Mouse (Mus musculus): Measurements from ENCODE around the gene Sun2.
A peak's percentile ranks its signal among the peaks of the same experiment; 100 is the strongest.

The Sun2 gene

DNA sequence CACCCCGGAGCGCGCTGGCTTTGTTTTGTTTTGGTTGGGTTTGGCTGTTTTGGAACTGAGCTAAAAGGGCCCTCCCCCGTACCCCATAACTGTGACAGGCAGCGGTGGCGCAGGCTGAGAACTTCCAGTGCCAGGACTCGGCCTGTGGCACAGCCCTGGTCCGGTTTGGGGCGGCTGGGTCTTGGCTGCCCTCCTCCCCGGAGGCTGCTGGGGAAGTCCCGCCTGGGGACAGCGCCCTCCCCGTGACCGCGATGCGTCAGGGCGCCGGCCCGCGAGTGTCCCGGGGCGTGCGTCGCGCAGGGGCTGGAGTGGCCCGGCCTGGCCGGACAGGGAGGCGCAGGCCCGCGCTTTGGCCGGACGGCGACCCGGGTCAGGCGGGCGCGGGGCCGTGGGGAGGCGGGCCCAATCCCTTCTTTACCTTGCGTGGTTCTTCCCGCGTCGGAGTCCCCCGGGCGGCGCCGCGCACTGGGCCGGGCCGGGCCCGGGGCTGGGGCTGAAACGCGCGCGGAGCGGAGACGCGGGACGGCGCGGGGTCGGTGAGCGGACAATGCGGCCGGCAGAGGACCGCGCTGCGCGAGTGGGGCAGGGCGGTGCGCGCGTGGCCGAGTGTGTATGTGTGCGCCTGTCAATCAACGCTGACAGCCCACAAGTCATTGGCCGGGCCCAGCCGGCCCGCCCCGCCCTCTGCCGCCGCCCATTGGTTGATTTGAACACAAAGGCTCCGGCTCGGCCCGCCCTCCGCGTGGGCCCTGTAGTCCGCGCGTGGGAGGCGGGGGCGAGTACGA lies at the start of gene Sun2:
Sun2 (minus strand) TSS at position 616 of the 785 bp plus-strand sequence.
- peak; percentile 82 for DNase-seq (ENCODE audit: low read depth, low spot score)

DNA sequence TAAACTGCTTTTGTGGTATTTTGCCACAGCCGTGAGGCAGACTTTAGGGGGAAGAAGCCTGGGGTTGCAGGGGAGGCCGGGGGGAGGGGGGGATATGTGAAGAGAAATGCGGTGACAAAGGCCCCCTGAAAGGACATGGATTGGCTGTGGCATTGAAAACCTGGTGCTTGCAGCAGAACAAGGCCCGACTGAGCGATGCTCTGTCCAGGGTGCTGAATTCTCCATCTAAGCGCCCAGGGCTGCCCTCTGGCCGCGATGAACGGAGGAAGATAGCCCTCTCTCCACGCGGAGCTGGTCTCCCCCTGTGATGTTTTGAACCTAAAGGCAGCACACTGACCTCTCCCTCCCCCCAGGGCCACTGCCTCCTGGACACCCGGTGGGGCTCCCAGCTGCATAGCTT lies 49.2 kb upstream of the Sun2 start:
- peak; percentile 67 for DNase-seq (ENCODE audit: low read depth, low spot score)

DNA sequence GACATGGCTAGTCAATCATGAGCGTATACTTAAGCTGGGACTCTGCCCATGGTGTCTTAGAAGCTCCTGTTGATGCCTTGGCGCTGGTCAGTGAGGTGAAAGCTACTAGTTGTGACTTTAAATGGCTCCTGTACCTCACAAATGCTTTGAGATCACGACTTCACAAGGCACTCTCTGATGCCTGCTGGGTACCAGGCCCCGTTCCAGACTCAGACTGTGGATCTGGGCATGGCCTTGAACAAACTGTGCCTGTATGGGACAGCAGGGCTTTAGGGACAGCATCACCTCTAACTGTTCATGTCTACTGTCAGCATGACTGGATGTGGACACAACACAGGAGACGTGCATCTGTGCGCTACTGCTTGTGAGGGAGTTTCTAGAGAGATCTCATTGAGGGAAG lies 48.6 kb upstream of the Sun2 start:
- DNase-seq (ENCODE audit: low read depth, low spot score): no peak

DNA sequence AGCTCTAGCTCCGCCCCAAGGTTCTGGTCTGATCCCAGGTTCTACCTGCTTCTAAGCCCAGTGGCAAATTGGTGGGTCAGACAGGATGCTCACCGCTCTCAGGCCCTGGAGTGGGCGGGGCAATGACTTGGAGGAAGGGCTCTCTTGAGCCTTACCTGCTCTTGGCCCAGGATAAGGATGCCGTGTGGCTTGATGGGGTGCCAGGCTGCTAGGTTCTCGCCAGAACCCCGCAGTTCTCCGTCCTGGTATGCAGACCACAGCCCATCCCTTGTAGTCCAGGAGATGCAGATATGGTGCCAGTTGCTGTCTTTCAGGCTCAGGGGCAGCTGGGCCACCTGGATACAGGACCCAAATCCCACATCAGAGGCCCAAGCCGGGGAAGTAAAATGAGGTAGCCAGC lies 47.8 kb upstream of the Sun2 start:
- DNase-seq (ENCODE audit: low read depth, low spot score): no peak

DNA sequence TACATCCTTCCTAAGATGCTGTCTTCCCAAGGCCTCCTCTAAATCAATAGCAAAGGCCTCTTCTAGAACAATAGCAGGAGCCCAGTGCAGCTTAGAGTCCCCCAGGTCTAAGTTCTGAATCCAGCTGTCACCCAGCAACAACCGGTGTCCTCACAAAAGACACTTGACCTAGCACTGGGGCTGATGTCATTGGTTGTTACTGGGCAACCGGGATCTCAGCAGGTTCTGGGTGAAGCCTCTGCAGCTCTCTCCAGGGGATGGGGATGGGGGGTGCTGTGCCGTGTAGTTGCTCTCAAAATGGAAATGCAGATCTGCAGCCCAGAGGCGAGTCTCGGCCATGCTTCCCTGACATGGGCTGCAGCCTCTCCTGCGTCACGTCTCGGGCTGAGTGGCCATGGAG lies 45.5 kb upstream of the Sun2 start:
- DNase-seq (ENCODE audit: low read depth, low spot score): no peak

DNA sequence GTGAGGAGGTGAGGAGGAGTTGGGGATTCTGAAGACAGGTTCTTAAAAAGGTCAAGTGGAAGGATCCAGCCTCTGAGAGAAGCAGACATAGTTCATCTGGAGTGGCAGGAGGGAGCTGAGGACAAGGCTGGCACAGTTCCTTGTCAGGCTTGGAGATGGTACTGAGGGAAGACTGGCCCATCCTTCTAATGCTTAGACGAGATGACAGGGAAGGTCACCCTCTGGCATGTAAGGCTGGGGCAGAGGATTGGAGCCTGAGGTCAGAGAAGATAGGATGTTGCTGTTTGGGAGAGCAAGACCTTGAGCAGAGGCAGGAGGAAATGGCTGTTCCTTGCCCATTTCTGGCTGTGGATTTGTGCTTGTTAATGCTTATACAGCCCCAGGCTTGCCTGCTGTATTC lies 42.7 kb upstream of the Sun2 start:
- no peak for DNase-seq (ENCODE audit: low read depth, low spot score)

DNA sequence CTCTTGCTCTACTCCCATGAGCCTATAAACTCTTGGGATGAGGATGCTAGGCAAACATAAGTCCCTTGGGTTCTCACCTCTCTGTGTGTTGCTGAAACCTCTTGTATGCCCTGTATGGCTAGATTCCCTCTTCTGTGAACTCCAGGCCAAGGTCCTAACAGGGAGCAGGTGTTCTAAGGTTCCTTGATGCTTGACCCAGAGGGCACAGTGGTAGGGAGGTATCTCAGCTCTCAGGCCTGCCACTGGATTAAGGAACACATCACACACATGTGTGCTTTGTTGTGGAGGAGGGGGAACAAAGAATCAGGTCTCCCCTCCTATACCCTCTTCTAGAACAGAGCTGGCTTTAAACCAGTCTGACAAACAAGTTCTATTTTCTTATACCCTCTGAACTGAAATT lies 35.4 kb upstream of the Sun2 start, which contains the start of gene Dnal4:
Dnal4 (minus strand) TSS at position 101 of the 400 bp plus-strand sequence.
- no peak for DNase-seq (ENCODE audit: low read depth, low spot score)

DNA sequence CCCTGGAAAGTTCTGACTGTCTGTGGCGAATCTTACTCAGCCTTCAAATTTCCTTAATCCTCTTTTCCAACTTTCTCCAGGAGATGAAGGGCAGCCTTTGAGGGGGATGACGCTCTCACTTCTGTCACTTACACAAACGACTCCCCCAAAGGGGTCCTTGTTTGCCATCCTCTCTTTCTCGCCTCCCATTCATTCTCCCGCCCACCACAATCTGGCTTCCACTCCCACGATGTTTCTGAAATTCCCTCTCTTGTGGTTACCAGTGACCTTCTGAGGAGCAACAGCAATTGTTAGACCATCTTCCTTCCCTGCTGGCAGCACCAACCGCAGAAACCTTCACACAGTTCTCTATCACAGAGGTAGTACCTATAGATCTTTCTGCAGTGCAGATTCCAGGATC lies 33.3 kb upstream of the Sun2 start:
- no peak for DNase-seq (ENCODE audit: low read depth, low spot score)

DNA sequence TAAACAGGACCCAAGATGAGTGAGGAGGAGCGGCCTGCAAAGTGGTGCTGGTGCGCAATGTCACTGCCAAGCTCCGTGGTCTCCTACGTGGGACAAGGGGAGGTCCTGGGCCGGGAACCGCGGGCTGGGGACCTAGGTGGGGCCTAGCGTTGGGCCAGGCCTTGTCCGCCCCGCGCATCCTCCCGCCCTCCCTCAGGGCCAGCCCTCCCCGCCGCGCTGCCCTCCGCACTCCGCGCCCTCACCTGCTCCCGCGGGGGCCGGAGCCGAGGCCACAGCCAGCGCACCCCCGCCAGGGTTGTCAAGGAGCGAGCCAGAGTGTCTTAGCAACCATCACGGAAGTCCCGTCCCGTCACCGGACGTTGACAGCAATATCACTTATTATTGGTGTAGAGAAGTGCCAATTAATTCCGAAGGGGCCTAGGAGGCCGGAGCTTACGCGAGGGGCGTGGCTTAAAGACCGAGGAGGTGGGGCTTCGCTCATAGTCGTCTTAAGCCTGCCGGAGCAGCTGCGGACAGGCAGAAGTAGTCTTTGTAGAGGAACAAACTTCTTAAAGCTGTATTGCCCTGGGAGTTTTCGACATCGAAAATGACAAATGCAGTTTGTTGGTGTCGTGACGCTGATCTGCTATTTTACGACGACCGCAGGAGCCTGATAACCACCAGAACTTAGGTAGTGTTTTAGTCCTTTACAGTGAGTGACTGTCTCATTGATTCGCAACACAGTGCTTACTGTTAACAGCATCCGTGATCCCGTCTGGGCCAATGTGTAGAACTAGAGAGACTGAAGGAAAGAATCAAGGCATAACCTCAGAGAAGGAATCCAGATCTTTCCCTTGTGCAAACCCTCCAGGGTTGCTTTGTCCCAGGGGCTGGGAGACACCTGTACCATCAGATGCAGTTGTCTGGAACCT lies 32.0 kb upstream of the Sun2 start:
- DNase-seq (ENCODE audit: low read depth, low spot score): peak; percentile 96

DNA sequence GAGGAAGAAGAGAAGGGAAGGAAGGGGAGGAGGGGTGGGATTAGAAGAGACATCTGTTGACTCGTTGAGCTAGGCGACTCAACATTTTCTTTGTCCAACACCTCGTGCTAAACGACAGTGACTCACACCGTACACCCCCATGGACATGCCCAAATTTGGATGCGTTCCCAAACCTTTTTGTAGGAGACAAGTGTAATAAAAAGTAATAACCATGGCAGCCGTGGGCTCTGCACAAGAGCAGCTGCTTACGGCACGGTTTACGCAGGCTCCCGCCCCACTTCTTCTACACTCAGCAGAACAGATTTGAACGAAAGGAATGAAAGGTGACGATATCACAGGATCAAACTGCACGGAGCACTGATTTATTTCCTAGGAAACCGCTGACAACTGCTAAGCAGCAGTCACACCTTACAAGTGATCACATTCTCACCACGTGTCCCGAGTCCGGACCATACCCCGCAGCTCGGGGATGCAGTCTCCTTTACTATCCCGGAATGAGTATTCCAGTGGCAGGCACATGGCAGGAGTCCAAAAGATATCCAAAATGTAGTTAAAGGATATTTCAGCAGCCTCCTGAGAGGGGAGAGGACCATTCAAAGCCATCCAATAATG lies 28.4 kb upstream of the Sun2 start:
- no peak for DNase-seq (ENCODE audit: low read depth, low spot score)

DNA sequence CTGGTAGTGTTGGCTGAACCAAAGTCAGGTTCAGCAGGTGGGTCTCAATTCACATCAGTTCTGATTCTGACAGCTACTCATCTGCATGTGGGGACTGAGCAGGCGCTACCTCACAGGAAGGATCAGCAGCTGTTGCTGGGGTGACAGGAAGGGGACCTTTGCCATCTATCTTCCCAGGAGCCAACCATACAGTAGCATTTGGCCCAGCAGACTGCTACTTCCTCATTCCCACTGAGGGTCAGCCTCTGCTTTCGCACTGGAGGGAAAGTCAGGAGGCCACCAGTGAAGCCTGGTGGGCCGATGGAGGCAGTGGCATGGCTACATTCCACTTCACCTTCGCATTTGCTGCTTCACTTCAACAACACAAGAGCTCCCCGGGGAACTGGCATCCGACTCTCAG lies 26.0 kb upstream of the Sun2 start:
- DNase-seq (ENCODE audit: low read depth, low spot score): no peak

DNA sequence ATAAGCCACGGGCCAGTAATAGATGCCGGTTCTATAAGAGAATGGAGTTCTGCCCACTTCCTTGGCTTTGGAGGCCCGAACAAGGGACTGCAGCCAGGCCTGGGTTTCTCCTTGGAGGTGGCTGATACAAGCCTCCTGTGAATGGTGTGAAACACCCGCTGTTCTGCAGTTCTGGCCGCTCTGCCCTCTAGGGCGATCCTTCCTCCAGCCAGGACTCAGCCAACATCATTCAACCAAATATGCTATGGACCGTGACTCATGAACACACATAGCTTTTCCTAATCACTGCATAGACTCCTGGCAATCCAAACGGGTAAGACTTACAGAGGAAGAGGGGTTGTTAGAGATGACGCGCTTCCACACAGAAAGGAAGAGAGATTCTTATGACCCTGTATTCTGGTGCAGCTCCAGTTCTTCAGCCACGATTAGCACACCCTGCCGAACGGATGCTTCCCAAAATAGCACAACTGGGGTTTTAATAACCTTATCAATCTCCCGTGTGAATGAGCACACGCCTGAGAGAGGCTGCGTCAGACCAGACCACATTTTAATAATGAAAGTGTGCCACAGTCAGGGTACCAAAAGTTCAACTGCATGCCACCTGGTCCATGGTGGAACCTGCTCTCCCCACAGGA lies 25.1 kb upstream of the Sun2 start:
- DNase-seq (ENCODE audit: low read depth, low spot score): no peak

DNA sequence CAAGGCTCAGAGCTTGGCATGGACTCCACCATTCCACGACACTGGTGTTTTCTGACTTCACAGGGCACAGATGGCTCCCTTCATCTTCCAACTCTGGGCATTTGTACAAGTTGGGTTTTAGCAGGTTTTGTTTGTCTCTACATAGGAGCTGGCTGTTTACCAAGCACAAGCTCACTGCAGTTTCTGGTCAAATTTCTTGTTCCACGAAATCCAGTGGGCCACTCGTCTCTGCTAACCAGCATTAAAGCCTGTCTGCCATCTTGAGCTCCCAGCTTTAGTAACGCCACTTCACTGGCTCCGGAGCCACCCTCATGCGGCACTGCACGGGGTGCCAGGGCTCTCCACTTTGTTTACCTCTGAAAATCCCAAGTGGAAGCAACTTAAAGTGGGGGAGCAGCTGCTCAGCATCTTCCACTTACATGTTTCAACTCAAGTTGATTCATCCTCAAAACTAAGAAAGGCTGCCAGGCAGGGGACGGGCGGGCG lies 24.3 kb upstream of the Sun2 start:
- DNase-seq (ENCODE audit: low read depth, low spot score): no peak

DNA sequence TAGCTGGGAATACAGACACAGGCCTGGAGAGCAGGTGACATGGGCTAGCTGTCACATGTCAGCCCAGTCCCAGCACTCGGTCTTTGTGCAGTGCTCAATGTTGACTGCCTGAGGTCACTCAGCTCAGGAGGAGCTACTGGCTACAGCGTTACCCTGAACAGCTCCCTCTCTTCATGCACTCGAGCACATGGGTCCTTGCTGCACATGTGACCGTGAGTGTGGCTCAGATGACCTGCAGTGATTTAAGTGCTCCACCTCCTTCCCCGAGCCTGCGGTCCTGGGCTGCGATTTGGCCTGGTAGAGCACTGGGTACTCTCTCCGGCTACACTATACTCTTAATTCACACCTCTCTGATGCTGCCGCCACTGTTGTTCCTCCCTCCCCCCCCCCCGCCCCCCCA lies 23.8 kb upstream of the Sun2 start:
- no peak for DNase-seq (ENCODE audit: low read depth, low spot score)

DNA sequence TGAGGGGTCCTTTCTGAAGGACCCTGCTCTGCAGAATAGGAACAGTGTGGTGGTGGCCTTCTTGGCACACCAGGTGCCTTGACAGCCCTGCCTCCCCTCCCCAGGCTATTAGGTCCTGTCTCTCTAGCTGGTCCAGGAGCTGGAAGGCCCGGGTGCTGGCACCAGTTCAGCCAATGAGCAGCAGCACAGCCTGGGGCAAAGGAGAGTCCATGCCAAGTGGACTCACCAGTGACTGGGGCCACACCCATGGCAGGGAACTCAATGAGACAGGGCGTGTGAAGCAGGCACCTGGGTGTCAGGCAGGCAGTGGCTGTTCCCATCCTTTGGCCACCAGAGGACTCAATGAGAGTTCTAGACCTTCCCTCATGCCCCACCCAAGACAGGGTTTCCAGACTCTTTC lies 23.0 kb upstream of the Sun2 start:
- no peak for DNase-seq (ENCODE audit: low read depth, low spot score)

DNA sequence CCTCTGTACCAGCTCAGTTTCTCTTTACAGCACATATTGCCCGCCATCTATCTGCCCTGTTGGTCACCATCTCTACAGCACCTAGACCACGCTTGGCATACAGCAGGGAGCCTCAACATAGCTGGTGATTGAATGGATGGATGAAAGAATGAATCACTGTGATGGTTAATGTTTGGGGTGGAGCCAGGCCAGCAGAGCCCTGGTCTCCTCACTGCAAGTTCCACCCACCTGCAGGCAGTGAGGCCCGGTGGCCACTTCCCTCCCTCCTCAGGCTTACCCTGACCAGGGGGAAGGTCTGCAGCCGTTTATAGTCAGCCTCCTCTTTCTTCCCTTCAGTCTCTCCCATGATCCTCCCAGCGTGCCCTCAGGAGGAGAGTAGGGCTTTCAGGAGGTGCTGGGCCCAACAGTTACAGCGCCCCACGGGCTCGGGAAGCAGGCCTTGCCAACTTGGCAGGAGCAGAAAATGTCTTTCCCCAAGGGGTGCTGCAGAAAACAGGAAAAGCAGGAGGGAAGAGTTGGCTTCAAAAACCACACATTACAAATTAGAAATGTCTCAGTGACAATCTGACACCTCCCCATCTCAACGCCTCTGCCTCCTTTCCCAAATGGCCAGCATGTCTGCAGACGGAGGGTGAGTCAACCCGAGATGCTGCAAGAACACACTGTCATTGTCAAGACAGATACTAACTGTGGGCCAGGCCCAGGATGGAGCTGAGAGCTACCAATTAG lies 22.4 kb upstream of the Sun2 start:
- DNase-seq (ENCODE audit: low read depth, low spot score): no peak

DNA sequence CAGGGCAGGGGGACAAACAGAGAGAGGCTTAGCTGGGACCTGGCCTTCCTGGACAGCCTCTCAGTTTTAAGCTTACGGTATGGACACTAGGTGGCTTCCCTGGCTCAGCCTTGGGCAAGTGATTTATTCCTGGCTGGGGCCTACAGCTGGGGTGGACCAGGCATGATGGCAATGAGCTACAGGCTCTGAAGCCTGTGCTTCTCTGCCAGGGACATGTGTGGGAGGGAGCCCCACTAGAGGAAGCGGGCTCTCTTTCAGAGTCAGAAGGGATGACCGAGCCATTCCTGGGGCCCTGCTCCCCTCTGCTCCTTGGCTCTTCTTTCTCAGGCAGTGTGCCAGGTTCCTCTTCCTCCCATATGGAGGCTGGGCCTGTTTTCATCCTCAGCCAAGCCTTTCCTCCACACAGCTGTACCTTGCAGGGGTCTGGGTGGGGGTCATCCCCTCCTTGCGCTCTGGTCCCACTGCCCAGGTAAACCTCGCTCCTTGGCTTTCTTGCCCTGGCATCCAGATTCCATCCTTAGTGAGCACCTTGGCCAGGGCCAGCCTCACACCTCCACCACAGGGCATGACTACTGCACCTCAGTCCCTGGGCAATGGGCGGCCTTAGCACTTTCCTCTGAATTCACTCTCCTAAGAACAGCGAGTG lies 21.4 kb upstream of the Sun2 start:
- DNase-seq (ENCODE audit: low read depth, low spot score): no peak

DNA sequence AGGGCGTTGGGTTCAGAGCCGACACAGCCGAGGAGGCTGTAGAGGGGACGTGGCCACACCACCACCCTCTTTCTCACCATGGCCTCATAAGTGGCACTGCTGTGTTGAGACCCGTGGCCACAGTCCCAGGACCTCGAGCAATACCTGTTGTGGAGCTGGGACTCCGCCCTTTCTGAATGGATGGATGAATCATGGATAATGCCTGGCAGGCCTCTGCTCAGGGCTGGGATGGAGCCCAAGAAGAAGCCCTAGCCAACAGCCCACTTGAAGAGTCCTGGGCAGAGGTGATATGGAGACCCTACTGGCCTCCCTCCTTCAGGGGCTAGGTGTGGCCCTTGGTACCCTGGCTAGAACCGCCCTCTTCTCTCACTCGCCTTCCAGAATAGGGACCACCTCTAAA lies 20.7 kb upstream of the Sun2 start:
- no peak for DNase-seq (ENCODE audit: low read depth, low spot score)

DNA sequence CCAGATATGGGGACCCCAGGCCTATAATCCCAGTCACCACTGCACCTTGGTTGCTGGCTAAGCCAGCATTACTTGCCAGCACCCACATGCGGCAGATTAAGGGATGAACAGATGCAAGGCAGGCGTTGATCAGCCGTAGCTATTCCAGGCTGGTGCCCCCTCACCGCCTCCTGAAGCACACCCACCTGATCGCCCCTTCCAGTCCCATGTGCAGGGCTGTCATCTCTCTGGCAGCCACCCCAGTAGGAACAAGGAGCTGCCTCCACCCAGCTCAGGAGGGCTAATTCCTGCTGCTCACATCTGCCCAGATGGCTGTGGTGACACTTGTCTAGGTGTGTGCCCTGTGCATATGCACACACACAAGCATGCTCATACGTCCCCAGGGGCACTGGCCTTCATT lies 18.6 kb upstream of the Sun2 start:
- no peak for DNase-seq (ENCODE audit: low read depth, low spot score)

DNA sequence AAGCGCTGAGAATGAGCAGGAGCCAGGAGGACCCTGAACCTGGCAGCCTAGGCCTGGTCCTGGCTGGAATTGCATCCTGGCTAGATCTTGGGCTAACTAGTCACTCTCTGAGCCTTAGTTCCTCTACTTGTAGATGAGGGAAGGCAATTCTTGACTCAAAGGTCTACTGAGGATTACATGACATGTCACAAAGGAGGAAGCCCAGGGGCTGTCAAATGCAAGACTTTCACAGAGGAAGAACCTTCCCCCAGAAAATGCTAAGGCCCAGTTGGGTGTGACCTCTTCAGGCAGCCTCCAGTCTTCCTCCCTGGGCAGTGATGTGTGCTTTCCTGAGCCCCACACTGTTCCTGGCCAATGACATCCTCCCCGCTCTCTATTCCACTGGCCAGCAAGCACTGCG lies 14.8 kb upstream of the Sun2 start:
- DNase-seq (ENCODE audit: low read depth, low spot score): no peak
